Mouse (Mus musculus) neural tube, embryonic 11.5 days (tissue): ENCODE measurements around the gene Gm49325. TPM values are rescaled to one million over a fixed set of nuclear protein-coding genes. Genes with fewer than 3 reads are reported as not detected.
A peak's percentile ranks its signal among the peaks of the same experiment; 100 is the strongest.
"Not testable (repeated sequence)": the region's sequence is repeated elsewhere in the genome, so short reads cannot be mapped to it uniquely, and the experiment has no call there.

ENCODE experiments used
- ATAC-seq: fragments of 200-750 bp; cut with Nextera tagmentation; 2 replicates; pipeline ENCODE4 v1.8.0; 2017; ENCODE audit warnings: moderate number of reproducible peaks, mild to moderate bottlenecking, moderate TSS enrichment, moderate library complexity; ENCODE audit not compliant: insufficient read depth, low FRiP score, low TSS enrichment
- DNase-seq: peaks from one replicate; pipeline ENCODE4 v3.0.0-alpha.2; 2015; ENCODE audit warnings: low spot score
- H3K27ac ChIP-seq: fragments of 300-500 bp; sonication (generic); 2 replicates; pipeline ENCODE4 v1.5.1; 2014; ENCODE audit warnings: low read depth, mild to moderate bottlenecking, low read length
- H3K27me3 ChIP-seq: fragments of 300-500 bp; sonication (generic); 2 replicates; pipeline ENCODE4 v1.6.1; 2014; ENCODE audit warnings: mild to moderate bottlenecking, low read length, mixed read lengths; ENCODE audit not compliant: control insufficient read depth, insufficient read depth
- H3K36me3 ChIP-seq: fragments of 300-500 bp; sonication (generic); 2 replicates; pipeline ENCODE4 v1.6.1; 2014; ENCODE audit warnings: mild to moderate bottlenecking, low read length, moderate library complexity, mixed read lengths; ENCODE audit not compliant: control insufficient read depth, insufficient read depth
- H3K4me1 ChIP-seq: fragments of 300-500 bp; sonication (generic); 2 replicates; pipeline ENCODE4 v1.6.1; 2014; ENCODE audit warnings: low read length, mixed read lengths; ENCODE audit not compliant: control insufficient read depth, insufficient read depth
- H3K4me2 ChIP-seq: fragments of 300-500 bp; sonication (generic); 2 replicates; pipeline ENCODE4 v1.6.1; 2014; ENCODE audit warnings: low read depth, mild to moderate bottlenecking, moderate library complexity
- H3K4me3 ChIP-seq: fragments of 300-500 bp; sonication (generic); 2 replicates; pipeline ENCODE4 v1.5.1; 2014; ENCODE audit warnings: low read depth, low read length
- H3K9ac ChIP-seq: fragments of 300-500 bp; sonication (generic); 2 replicates; pipeline ENCODE4 v1.6.1; 2014; ENCODE audit warnings: mild to moderate bottlenecking, low read length
- H3K9me3 ChIP-seq: fragments of 300-500 bp; sonication (generic); 2 replicates; pipeline ENCODE4 v1.6.1; 2016; ENCODE audit warnings: low read length; ENCODE audit not compliant: control insufficient read depth
- WGBS: fragments of 180-500 bp; shearing (Covaris S2); extraction: QIAGEN DNeasy Blood & Tissue Kit; methylation state at CpG from one replicate; pipeline ENCODE4 v1.1.7; 2014; 5-methylcytosine and 5-hydroxymethylcytosine counted together
- polyA plus RNA-seq: library from polyadenylated mRNA; unstranded; fragments of >200 nt; fragmentation: Nextera tagmentation; extraction: Ambion mirVana; gene quantifications from 2 replicates; pipeline ENCODE4 v1.2.1, GENCODE M21; 2014

The Gm49325 gene
- polyA plus RNA-seq, 1 experiment from 2014 or later: 1.4 TPM

DNA sequence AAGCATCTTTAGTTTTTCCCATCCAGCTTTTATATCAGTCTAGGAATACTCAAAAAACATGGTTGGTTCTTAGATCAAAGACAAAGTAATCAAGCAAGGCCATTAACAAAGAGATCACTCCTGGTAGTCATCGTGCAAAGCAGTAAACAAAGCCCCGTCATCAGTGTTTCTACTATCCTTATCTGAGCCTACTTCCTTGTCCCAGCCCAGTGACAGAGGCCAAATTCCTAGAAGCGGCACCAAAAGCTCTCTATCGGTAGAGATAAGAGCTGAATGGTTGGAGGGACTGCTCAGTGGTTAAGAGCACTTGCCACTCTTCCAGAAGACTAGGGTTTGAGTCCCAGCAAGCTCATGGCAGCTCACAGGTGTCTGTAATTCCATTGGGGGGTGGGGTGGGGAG lies 65.5 kb downstream of the Gm49325 start:
- ATAC-seq (no peak), DNase-seq (no peak)
- WGBS: 77% methylated on average over 4 of the region's 4 CpGs
- Histone ChIP-seq H3K4me2 (no peak overlapping the region), H3K4me1 (no peaks in the 10 kb centered on the region), H3K4me3 (no peak overlapping the region), H3K27me3 (no peaks in the 10 kb centered on the region), H3K36me3 (no peaks in the 10 kb centered on the region), H3K9ac (no peak overlapping the region), H3K27ac (no peak overlapping the region), H3K9me3 (no peaks in the 10 kb centered on the region)

DNA sequence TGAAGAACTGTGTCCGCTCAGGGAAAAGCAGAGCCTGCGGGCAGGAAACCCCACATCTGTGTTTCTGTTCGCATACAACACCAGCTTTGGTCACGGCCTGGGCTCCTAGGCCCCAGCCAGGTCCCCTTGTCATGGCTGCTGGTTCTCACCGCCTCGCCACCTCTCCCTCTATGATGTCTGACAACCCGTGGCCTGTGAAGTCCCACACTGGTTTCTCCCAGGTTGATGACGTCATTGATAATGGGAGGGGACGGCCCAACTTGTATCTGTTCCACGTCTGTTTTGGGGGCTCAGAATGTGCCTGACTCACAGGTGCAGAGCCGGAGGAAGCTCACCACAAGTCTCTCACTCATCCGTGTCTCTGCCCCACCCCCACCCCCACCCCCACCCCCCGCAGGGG lies 67.8 kb downstream of the Gm49325 start:
- Histone ChIP-seq H3K27me3 (peaks cover 17% of the 10 kb centered on the region), H3K4me3 (no peak overlapping the region), H3K36me3 (no peaks in the 10 kb centered on the region), H3K9me3 (no peaks in the 10 kb centered on the region), H3K27ac (no peak overlapping the region), H3K9ac (no peak overlapping the region), H3K4me1 (0 out of 2 replicates have a peak, but pooled peaks cover 8% of the 10 kb centered on the region), H3K4me2 (no peak overlapping the region)
- DNase-seq: no peak
- ATAC-seq: no peak
- WGBS: 63% methylated on average over 13 of the region's 13 CpGs

DNA sequence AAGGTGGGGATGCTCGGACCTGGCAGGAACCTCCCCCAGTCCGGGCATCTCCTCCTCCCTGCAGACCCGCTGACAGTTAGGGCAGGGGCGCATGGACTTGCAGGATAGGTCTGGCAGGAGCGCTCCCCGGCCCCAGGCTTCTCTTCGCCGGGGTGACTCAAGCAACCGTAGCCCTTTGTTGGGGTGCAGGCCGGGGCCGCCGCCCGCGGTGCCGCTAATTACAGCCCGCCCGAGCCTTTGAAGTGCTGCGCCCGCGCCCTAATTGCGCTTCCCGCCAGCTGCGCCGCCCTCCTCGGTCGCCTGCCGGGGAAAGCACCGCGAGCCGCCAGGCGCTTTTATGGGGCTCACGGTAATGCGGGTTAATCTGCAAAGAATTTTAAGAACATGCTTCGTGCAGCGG lies 71.6 kb downstream of the Gm49325 start:
- Histone ChIP-seq H3K27ac (no peak overlapping the region), H3K36me3 (no peaks in the 10 kb centered on the region), H3K4me3 (peak overlapping the region; percentile 14), H3K9me3 (no peaks in the 10 kb centered on the region), H3K27me3 (peaks cover 19% of the 10 kb centered on the region), H3K4me2 (peak overlapping the region; percentile 46), H3K4me1 (0 out of 2 replicates have a peak, but pooled peaks cover 8% of the 10 kb centered on the region), H3K9ac (no peak overlapping the region)
- DNase-seq (no peak), ATAC-seq (no peak)
- 0% methylated on average over 35 of the region's 35 CpGs for WGBS

DNA sequence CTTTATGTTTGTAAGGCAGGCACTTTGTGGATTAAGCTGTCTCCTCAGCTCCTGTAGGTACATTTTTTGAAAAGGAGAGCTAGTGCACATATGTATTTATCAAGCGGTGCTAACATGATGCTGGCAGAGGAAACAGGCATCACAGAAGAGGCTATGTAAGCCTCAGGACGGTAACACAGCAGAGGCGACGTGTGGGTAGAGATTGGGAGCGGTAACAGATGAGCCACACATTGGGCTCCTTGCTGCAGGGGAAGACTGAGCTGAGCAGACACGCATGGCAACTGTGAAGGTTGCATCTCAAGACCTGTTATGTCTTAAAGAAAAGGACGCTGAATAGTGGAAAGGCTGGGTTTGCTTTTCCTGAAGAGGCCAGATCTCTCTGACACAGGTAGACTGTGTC lies 77.0 kb downstream of the Gm49325 start:
- H3K27me3 ChIP-seq: peaks cover 23% of the 10 kb centered on the region
- no peak overlapping the region for H3K27ac ChIP-seq
- DNase-seq: no peak

DNA sequence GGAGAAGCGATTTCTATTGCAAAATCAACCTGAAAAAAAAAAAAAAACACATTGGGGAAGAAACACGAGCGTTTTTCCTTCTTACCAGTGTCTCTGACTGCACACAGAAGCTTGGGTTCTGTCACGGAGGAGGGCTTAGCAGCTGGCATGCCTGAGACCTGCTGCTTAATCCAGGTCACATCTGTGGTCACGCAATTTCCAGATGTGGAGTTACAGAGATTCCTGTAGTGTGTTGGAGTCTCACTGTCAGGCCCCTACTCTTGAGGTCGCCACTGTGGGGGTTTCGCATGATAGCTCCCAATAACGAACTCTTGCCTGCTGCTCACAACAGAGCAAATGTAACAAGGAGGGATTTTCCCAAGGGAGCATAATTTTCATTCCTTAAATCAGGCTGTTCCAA lies 78.2 kb downstream of the Gm49325 start:
- Histone ChIP-seq H3K9ac (no peak overlapping the region), H3K4me1 (peaks cover 3% of the 10 kb centered on the region; the same call in 1 of the 2 replicates), H3K27ac (no peak overlapping the region), H3K36me3 (no peaks in the 10 kb centered on the region), H3K4me3 (no peak overlapping the region), H3K27me3 (peaks cover 19% of the 10 kb centered on the region), H3K4me2 (no peak overlapping the region; the same call in 1 of the 2 replicates), H3K9me3 (no peaks in the 10 kb centered on the region)
- ATAC-seq: no peak
- WGBS: 42% methylated on average over 8 of the region's 8 CpGs
- DNase-seq: no peak

More for the DNA sequence above, 77.0 kb downstream of the Gm49325 start:
- no peak overlapping the region for H3K4me3 ChIP-seq
- H3K9me3 ChIP-seq: no peaks in the 10 kb centered on the region
- H3K4me1 ChIP-seq: peaks cover 4% of the 10 kb centered on the region; the same call in 1 of the 2 replicates
- H3K9ac ChIP-seq: no peak overlapping the region
- no peak overlapping the region for H3K4me2 ChIP-seq
- no peak for ATAC-seq
- 79% methylated on average over 7 of the region's 7 CpGs for WGBS
- no peaks in the 10 kb centered on the region for H3K36me3 ChIP-seq

DNA sequence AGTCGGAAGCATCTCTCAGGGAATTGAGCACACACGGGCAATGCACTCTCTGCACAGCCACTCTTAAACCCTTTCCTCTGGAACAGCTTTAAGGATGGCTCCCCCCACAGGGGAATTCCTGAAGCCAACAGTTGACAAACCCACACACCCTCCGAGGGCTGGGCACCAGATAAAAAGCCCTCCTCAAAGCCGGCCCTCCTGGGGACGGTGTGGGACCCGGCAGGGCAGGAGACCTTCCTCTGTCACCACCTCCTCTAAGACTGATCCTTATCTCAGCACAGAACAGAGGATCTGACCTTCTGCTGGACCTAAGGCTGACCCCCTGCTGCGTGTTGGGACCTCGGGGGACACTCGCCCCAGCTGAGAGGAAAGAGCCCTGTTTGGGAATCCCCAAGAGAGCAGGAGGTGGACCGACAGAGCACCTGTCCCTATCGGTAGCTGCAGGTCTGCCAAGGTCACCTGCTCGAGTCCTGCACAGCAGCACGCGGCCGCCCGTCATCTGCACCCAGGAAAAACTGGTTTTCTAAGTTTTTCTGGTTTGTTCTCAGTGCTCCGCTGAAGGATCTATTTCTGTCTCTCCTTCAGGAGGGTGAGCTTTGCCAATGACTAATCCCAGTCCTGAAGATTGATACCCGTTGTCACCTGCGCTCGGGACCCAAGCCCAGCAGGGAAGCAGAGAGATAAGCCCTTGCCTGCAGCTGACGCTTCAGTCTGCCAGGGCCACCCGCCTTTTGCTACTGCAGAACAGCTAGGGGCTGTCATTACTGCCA lies 80.1 kb downstream of the Gm49325 start, which contains the start of gene Tspear:
Tspear (plus strand) TSS at position 675 of the 770 bp plus-strand sequence.
- H3K9me3 ChIP-seq: no peaks in the 10 kb centered on the region
- H3K4me3 ChIP-seq: no peak within 1 kb of the TSS
- peaks cover 19% of the 10 kb centered on the region for H3K27me3 ChIP-seq
- WGBS: 6% methylated on average over 22 of the region's 22 CpGs
- no peak within 1 kb of the TSS for H3K27ac ChIP-seq
- no peaks in the 10 kb centered on the region for H3K36me3 ChIP-seq
- H3K9ac ChIP-seq: no peak within 1 kb of the TSS
- ATAC-seq (no peak), DNase-seq (no peak)
- no peak within 1 kb of the TSS for H3K4me2 ChIP-seq
- H3K4me1 ChIP-seq: peaks cover 3% of the 10 kb centered on the region; the same call in 1 of the 2 replicates

DNA sequence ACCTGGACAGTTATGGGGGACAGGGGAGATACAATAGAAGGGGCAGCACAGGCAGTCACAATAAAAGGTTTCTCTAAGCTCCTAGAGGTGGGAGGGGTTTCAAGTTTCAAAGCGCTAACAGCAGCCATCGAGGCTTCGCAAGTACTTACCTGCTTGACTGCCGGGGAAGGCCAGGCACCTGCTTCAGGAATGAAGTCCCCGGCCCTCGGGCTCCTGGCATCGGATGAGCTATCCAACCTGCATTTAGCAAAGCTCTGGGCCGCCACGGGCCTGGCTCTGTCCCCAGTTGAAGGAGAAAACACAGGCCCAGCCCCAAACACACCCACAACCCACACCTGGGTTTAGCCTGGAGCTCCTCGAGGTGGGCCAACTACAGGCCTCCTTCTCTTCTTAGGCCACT lies 81.0 kb downstream of the Gm49325 start:
- Histone ChIP-seq H3K36me3 (no peaks in the 10 kb centered on the region), H3K9me3 (no peaks in the 10 kb centered on the region), H3K4me1 (peaks cover 3% of the 10 kb centered on the region; the same call in 1 of the 2 replicates), H3K9ac (no peak overlapping the region), H3K27ac (no peak overlapping the region), H3K4me3 (no peak overlapping the region), H3K27me3 (peaks cover 19% of the 10 kb centered on the region), H3K4me2 (no peak overlapping the region)
- WGBS: 20% methylated on average over 10 of the region's 10 CpGs
- DNase-seq (no peak), ATAC-seq (no peak)

DNA sequence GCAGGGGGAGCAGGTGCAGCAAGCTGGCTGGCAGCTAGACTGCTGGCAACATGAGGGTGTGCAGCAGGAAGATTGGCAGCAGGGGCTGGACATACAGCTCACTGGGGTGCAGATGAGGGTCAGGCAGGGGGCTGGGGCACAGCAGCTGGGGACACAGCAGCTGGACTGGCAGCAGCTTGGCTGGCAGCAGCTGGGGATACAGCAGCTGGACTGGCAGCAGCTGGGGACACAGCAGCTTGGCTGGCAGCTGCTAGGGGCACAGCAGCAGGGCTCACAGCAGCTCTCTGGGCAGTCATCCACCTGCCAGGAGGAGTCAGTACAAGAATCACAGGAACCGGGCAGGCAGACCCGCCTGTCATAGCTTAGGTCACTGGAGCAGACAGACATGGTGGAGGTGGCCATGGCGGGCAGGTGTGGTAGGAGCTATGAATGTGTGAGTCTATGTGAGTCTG lies 84.4 kb downstream of the Gm49325 start, which contains the start of gene Gm19402:
Gm19402 (minus strand) TSS at position 402 of the 452 bp plus-strand sequence.
- not testable (repeated sequence) for H3K4me3 ChIP-seq, H3K9ac ChIP-seq, DNase-seq, ATAC-seq, H3K9me3 ChIP-seq, H3K36me3 ChIP-seq, H3K27ac ChIP-seq, H3K4me1 ChIP-seq, H3K4me2 ChIP-seq
- H3K27me3 ChIP-seq: peaks cover 19% of the 10 kb centered on the region
- WGBS: 75% methylated on average over 3 of the region's 3 CpGs
